Mouse (Mus musculus): ENCODE data around the gene Iqce.

Iqce gene

GRCm38 (mm10) chr5:140614141-140614540 is 88.0 kb downstream of the Iqce start:
- DNase-seq (ENCODE audit: low spot score): no peak

GRCm38 (mm10) chr5:140612191-140612590 is 90.0 kb downstream of the Iqce start:
- no peak for DNase-seq (ENCODE audit: low spot score)

Data from retina, embryonic 14.5 days (tissue).